Mouse (Mus musculus): ENCODE measurements at regions not wholly inside any gene's neighbourhood (a gene's known extent, or its start where the extent isn't known, plus 50 kb on each side); places are given as distances from the start of the nearest gene placed in this dataset.

DNA sequence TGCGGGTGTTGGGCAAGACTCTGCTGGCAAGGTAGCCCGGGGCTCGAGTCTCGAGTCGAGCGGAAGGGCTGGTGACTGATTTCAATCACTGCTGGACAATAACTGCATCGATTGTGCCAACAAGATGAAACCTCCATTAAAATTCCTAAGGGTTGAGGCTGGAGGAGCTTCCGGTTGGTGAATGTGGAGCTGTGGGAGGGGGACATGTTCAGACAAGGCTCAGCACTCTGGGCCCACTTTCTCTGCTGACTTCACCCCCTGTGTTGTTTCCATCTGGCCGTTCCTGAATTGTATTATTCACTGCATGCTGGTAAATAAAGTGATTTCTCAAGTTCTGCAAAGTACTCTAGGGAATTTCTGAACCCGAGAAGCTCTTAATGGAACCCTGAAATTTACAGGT lies 261.2 kb upstream of the Cxcr4 start:
- H3K4me2 ChIP-seq (ENCODE audit: low read depth, low read length): no peak overlapping the region
- no peak for ATAC-seq
- TF ChIP-seq CTCF (IDR thresholded peaks at IDR 0.05; ENCODE audit: low read depth) (no peak), EP300 (IDR thresholded peaks at IDR 0.05; ENCODE audit: low read depth) (no peak)
- no peaks in the 10 kb centered on the region for H3K4me1 ChIP-seq (ENCODE audit: insufficient read depth)
- no peak overlapping the region for H3K9ac ChIP-seq (replicated peaks)
- H3K27me3 ChIP-seq (ENCODE audit: insufficient read depth, low read length): no peaks in the 10 kb centered on the region
- H3K9me3 ChIP-seq (ENCODE audit: low read length): no peaks in the 10 kb centered on the region
- H3K36me3 ChIP-seq (replicated peaks; ENCODE audit: insufficient read depth, low read length): no peaks in the 10 kb centered on the region
- no peak overlapping the region for H3K4me3 ChIP-seq (ENCODE audit: low read depth, low read length)
- no peak for DNase-seq
- no peak overlapping the region for H3K27ac ChIP-seq (ENCODE audit: low read depth)
- WGBS (ENCODE audit: insufficient replicate concordance): 85% methylated on average over 10 of the region's 10 CpGs

DNA sequence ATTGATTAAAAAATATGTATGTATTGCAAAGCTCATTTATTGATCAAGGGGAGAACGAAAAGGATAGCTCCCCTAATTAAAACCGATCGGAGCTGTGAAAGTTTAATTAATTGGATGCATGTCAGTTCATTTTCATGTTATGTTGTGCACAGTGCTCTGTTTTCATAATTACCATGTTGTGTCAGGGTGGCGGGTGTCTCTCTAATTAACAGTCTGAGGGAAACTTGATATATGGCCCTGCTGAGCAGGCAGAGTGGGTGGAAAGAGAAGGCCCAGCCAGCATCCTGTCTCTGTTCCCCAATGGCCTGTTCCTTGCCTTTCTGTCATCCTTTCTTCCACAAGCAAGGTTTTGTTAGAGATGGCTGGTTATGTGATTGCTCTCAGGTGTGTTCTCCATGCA lies 245.3 kb upstream of the Cxcr4 start:
- WGBS (ENCODE audit: insufficient replicate concordance): 86% methylated on average over 4 of the region's 4 CpGs
- no peak for TF ChIP-seq EP300 (IDR thresholded peaks at IDR 0.05; ENCODE audit: low read depth)

GRCm38 (mm10) chr1:128835510-128835909 lies 243.4 kb upstream of the Cxcr4 start:
- 76% methylated on average over 8 of the region's 8 CpGs for WGBS (ENCODE audit: insufficient replicate concordance)
- Histone ChIP-seq H3K9ac (replicated peaks) (no peak overlapping the region), H3K27ac (ENCODE audit: low read depth) (no peak overlapping the region), H3K4me3 (ENCODE audit: low read depth, low read length) (no peak overlapping the region), H3K4me2 (ENCODE audit: low read depth, low read length) (no peak overlapping the region), H3K4me1 (ENCODE audit: insufficient read depth) (0 out of 2 replicates have a peak, but pooled peaks cover 4% of the 10 kb centered on the region), H3K27me3 (ENCODE audit: insufficient read depth, low read length) (no peaks in the 10 kb centered on the region), H3K36me3 (replicated peaks; ENCODE audit: insufficient read depth, low read length) (no peaks in the 10 kb centered on the region), H3K9me3 (ENCODE audit: low read length) (no peaks in the 10 kb centered on the region)
- TF ChIP-seq EP300 (IDR thresholded peaks at IDR 0.05; ENCODE audit: low read depth) (no peak), CTCF (IDR thresholded peaks at IDR 0.05; ENCODE audit: low read depth) (no peak)
- DNase-seq (no peak), ATAC-seq (no peak)

More for the DNA sequence above, 245.3 kb upstream of the Cxcr4 start:
- ATAC-seq (no peak), DNase-seq (no peak)
- no peaks in the 10 kb centered on the region for H3K27me3 ChIP-seq (ENCODE audit: insufficient read depth, low read length)
- no peak overlapping the region for H3K4me2 ChIP-seq (ENCODE audit: low read depth, low read length)
- no peak overlapping the region for H3K27ac ChIP-seq (ENCODE audit: low read depth)
- H3K4me1 ChIP-seq (ENCODE audit: insufficient read depth): 0 out of 2 replicates have a peak, but pooled peaks cover 4% of the 10 kb centered on the region
- no peaks in the 10 kb centered on the region for H3K9me3 ChIP-seq (ENCODE audit: low read length)
- no peak overlapping the region for H3K9ac ChIP-seq (replicated peaks)
- no peak overlapping the region for H3K4me3 ChIP-seq (ENCODE audit: low read depth, low read length)
- no peaks in the 10 kb centered on the region for H3K36me3 ChIP-seq (replicated peaks; ENCODE audit: insufficient read depth, low read length)

- DNase-seq (no peak), ATAC-seq (peak; percentile 20)
- H3K9me3 ChIP-seq (ENCODE audit: low read length): no peaks in the 10 kb centered on the region
- WGBS (ENCODE audit: insufficient replicate concordance): 33% methylated on average over 11 of the region's 11 CpGs
- H3K27ac ChIP-seq (ENCODE audit: low read depth): no peak overlapping the region
- 0 out of 2 replicates have a peak, but pooled peaks cover 4% of the 10 kb centered on the region for H3K4me1 ChIP-seq (ENCODE audit: insufficient read depth)
- TF ChIP-seq CTCF (IDR thresholded peaks at IDR 0.05; ENCODE audit: low read depth) (no peak), EP300 (IDR thresholded peaks at IDR 0.05; ENCODE audit: low read depth) (no peak)
- no peak overlapping the region for H3K4me2 ChIP-seq (ENCODE audit: low read depth, low read length)
- no peak overlapping the region for H3K9ac ChIP-seq (replicated peaks)
- no peak overlapping the region for H3K4me3 ChIP-seq (ENCODE audit: low read depth, low read length)
- no peaks in the 10 kb centered on the region for H3K36me3 ChIP-seq (replicated peaks; ENCODE audit: insufficient read depth, low read length)
- H3K27me3 ChIP-seq (ENCODE audit: insufficient read depth, low read length): no peaks in the 10 kb centered on the region
Measured at GRCm38 (mm10) chr1:128833096-128833715, 241.1 kb upstream of the Cxcr4 start.

DNA sequence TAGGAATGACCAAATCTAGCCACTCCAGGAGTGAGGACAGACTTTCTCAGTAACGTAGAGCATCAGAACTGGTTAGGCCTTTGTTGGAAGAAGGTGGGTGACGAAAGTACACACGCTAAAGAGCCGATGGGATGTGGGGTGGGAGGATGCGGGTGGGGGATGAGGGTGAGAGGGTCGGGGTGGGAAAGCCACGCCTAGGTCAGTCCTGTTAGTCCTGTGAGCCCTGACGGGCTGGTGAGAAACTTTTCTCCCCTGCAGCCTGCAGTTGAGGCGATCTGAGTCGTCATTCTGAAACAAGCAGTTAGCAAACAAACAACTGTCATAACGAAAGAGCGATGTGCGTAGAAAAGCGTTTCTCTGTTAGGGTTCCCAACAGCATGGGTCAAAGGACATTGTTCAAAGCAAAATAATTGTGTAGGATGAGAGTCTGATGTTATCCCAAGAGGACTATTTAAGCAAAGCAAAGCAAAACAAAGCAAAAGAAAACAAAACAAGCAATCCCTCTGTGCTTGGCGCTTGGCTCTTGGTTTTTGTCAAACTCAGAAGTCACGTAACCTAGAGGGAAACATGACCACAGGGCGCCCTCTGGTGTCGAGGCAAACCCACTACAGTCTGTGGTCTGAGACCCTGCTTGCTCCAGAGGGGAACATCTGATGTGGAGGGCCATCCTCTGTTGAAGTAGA lies 240.2 kb upstream of the Cxcr4 start:
- Histone ChIP-seq H3K4me3 (ENCODE audit: low read depth, low read length) (peak overlapping the region; percentile 47), H3K36me3 (replicated peaks; ENCODE audit: insufficient read depth, low read length) (no peaks in the 10 kb centered on the region), H3K4me1 (ENCODE audit: insufficient read depth) (0 out of 2 replicates have a peak, but pooled peaks cover 4% of the 10 kb centered on the region), H3K4me2 (ENCODE audit: low read depth, low read length) (peak overlapping the region; percentile 65), H3K9me3 (ENCODE audit: low read length) (no peaks in the 10 kb centered on the region), H3K27ac (ENCODE audit: low read depth) (peak overlapping the region; percentile 9; the same call in 1 of the 2 replicates), H3K27me3 (ENCODE audit: insufficient read depth, low read length) (no peaks in the 10 kb centered on the region), H3K9ac (replicated peaks) (peak overlapping the region; percentile 37; the same call in 1 of the 2 replicates)
- ATAC-seq (peak; percentile 86), DNase-seq (peak; percentile 88)
- TF ChIP-seq EP300 (IDR thresholded peaks at IDR 0.05; ENCODE audit: low read depth): no peak
- peak; percentile 96 for TF ChIP-seq CTCF (IDR thresholded peaks at IDR 0.05; ENCODE audit: low read depth)
- 21% methylated on average over 18 of the region's 18 CpGs for WGBS (ENCODE audit: insufficient replicate concordance)

GRCm38 (mm10) chr1:128830671-128831240 lies 238.7 kb upstream of the Cxcr4 start:
- 74% methylated on average over 8 of the region's 8 CpGs for WGBS (ENCODE audit: insufficient replicate concordance)
- H3K27me3 ChIP-seq (ENCODE audit: insufficient read depth, low read length): no peaks in the 10 kb centered on the region

More at GRCm38 (mm10) chr1:128830671-128831240, 238.7 kb upstream of the Cxcr4 start:
- Histone ChIP-seq H3K27ac (ENCODE audit: low read depth) (no peak overlapping the region), H3K4me2 (ENCODE audit: low read depth, low read length) (no peak overlapping the region), H3K4me1 (ENCODE audit: insufficient read depth) (peaks cover 18% of the 10 kb centered on the region), H3K4me3 (ENCODE audit: low read depth, low read length) (no peak overlapping the region), H3K36me3 (replicated peaks; ENCODE audit: insufficient read depth, low read length) (no peaks in the 10 kb centered on the region), H3K9ac (replicated peaks) (no peak overlapping the region), H3K9me3 (ENCODE audit: low read length) (no peaks in the 10 kb centered on the region)
- no peak for TF ChIP-seq EP300 (IDR thresholded peaks at IDR 0.05; ENCODE audit: low read depth)
- TF ChIP-seq CTCF (IDR thresholded peaks at IDR 0.05; ENCODE audit: low read depth): no peak
- DNase-seq: no peak
- ATAC-seq: no peak
